Mouse (Mus musculus) erythroid progenitor cell, adult 5-6 weeks (primary cell): ENCODE measurements around the gene Trib3. TPM values are rescaled to one million over a fixed set of nuclear protein-coding genes. Genes with fewer than 3 reads are reported as not detected.
"Not testable (repeated sequence)": the region's sequence is repeated elsewhere in the genome, so short reads cannot be mapped to it uniquely, and the experiment has no call there.

Experiments
- ATAC-seq: replicated peaks from 2 replicates; pipeline ENCODE4 v1.8.0; 2016; ENCODE audit warnings: moderate number of reproducible peaks, mild to moderate bottlenecking, moderate TSS enrichment, inconsistent platforms; ENCODE audit not compliant: poor library complexity, low FRiP score, severe bottlenecking
- total RNA-seq, 2 experiments: library from RNA; stranded (forward) in 1 of 2; stranded (reverse) in 1 of 2; fragments of 150-400 nt in 1 of 2; fragments of 186-747, 209-891 nt in 1 of 2; gene quantifications; 2 replicates each; pipeline versions ENCODE4 v1.2.3 to v1.2.4; 2015 to 2017; ENCODE audit warnings: low replicate concordance in 2 of 2

The Trib3 gene
- total RNA-seq, 2 experiments from 2014 or later = 3.1 TPM; not detected in 1

- no peak for ATAC-seq
These were observed 22.3 kb downstream of the Trib3 start for GRCm38 (mm10) chr2:152321558-152321957.

- ATAC-seq = no peak
These were observed 26.8 kb downstream of the Trib3 start for GRCm38 (mm10) chr2:152317054-152317453.

- ATAC-seq = no peak
These were observed 29.9 kb downstream of the Trib3 start for GRCm38 (mm10) chr2:152313926-152314325.

GRCm38 (mm10) chr2:152312996-152313395 is 30.8 kb downstream of the Trib3 start:
- no peak for ATAC-seq

GRCm38 (mm10) chr2:152307186-152307585 is 36.6 kb downstream of the Trib3 start:
- no peak for ATAC-seq

DNA sequence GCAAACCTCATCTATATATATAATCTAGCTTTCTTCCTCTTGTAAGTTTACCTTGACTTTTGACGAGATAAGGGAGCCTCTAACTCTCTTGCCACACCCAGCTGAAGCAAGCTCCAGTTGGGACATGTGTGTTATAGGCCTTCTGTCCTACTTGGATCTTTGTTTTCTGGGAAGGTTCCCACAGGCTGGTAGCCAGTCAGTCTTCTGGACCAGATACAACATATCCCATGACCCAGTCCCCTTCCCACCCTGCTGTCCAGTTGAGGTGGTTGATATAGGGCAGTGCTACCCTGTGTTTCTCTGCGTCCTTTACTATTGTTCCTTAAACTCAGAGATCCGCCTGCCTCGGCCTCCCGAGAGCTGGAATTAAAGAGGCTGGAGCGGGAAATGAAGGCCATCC is 38.4 kb downstream of the Trib3 start:
- no peak for ATAC-seq

GRCm38 (mm10) chr2:152303781-152304180 is 40.1 kb downstream of the Trib3 start:
- ATAC-seq = no peak

DNA sequence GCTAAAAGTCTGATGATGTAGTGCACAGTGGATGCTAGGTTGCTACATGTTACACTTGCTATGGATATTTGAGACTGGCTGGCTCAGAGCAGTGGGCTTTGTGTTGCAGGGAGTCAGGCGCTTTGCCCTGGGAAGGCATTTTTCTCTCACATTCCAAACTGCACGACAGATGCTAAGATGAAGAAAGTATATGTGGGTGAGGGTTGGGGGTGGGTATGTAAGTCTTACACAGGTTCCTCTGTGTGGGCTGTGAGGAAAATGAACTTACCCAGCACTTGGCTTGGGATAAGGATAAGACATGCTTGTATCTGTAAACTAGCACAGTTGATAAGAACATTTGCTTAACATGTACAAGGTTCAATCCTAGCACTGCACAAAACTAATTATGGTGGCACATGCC is 41.0 kb downstream of the Trib3 start:
- ATAC-seq = no peak

DNA sequence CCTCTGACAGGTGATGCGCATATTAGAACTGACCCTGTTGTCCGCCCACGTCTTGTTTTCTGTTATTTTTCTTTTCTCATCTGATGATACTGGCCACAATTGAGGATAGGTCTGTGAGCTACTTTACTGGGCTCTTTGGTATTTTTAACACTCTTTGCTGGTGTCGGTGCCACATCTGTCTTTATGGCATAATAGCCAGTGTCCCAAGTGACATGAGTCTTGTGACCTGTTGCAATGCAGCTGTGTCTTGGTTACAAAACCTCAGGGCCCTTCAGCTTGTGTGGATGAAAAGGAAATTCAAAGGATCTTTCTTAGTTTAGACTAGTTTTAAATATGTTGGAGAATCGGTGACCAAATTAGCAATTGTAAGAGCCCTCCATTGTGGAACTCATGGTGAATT is 49.3 kb downstream of the Trib3 start:
- no peak for ATAC-seq

GRCm38 (mm10) chr2:152293727-152294475 is 49.9 kb downstream of the Trib3 start, which contains the start of gene Tbc1d20:
Gene Tbc1d20, plus strand, starts transcription at chr2:152293828.
- peak; percentile 95 for ATAC-seq

DNA sequence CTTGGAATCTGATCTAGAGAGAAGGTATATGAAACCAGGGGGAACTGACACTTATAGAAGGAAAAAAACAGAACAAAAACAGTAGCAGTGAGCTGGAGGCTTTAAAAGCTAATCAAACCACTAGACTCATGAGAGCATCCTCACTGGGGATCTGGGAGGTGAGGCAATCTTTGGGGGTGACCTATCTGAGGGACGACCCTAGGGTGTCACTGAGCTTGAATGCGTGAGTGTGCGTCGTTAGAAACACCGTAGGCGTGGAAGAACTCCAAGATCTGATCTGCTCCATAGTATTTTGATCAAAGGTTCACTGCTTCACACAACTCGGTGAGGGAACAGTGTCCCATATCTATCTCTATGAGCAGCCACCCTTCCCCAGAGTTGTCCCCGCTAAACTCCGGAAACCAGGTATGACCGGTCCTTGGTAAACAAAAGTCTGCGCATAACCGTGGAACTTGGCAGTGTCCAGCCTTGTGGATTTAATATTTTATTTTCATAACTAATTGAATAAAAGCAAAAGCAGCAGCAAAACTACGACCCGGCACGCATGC is 50.6 kb downstream of the Trib3 start:
- ATAC-seq = peak; percentile 61

- no peak for ATAC-seq
These were observed 51.4 kb downstream of the Trib3 start for GRCm38 (mm10) chr2:152292475-152292874.

- ATAC-seq = not testable (repeated sequence)
These were observed 54.2 kb downstream of the Trib3 start for GRCm38 (mm10) chr2:152289623-152290022.

DNA sequence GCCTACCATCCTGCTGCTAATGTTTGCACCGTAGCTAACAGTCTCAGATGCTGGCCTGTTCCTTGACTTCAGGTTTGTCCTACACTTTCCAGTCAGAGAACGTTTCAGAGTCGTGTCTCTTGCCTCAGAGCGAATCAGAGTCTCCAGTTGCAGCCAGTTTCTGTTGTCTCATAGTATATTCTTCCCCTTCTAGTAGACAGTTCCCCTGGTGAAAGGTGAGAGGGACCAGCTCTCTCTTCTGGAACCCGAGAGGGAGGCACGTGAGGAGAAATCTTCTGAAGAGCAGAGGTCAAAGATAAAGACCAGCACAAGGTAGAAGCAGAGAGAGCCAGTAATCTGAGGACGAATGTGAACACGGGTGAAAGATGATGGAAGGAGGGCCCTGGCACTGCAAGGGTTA is 55.8 kb downstream of the Trib3 start:
- ATAC-seq = no peak

- ATAC-seq = no peak
These were observed 56.3 kb downstream of the Trib3 start for GRCm38 (mm10) chr2:152287560-152287959.

Other genes starting within 250 kb of the Trib3 start
- 10.1 and 16.3 TPM in 2 replicates for gene Srxn1, start 238.5 kb downstream of the Trib3 start, total RNA-seq (2015; ENCODE audit: low replicate concordance)
- gene Srxn1, start 238.5 kb downstream of the Trib3 start, total RNA-seq (2017; ENCODE audit: low replicate concordance) = 11.5 and 35.3 TPM in 2 replicates
- gene Tcf15, start 200.5 kb downstream of the Trib3 start, total RNA-seq (2015; ENCODE audit: low replicate concordance) = not detected in 2 replicates
- gene Tcf15, start 200.5 kb downstream of the Trib3 start, total RNA-seq (2017; ENCODE audit: low replicate concordance) = not detected in 2 replicates
- gene Csnk2a1, start 117.2 kb downstream of the Trib3 start, total RNA-seq (2015; ENCODE audit: low replicate concordance) = 51.2 and 70.4 TPM in 2 replicates
- gene Csnk2a1, start 117.2 kb downstream of the Trib3 start, total RNA-seq (2017; ENCODE audit: low replicate concordance) = 78.8 and 93.5 TPM in 2 replicates
- gene Tbc1d20, start 50.2 kb downstream of the Trib3 start, total RNA-seq (2015; ENCODE audit: low replicate concordance) = 9.0 and 15.5 TPM in 2 replicates
- 7.4 and 14.3 TPM in 2 replicates for gene Tbc1d20, start 50.2 kb downstream of the Trib3 start, total RNA-seq (2017; ENCODE audit: low replicate concordance)
- 53.0 and 64.6 TPM in 2 replicates for gene Rbck1, start 11.4 kb downstream of the Trib3 start, total RNA-seq (2015; ENCODE audit: low replicate concordance)
- 20.3 and 35.2 TPM in 2 replicates for gene Rbck1, start 11.4 kb downstream of the Trib3 start, total RNA-seq (2017; ENCODE audit: low replicate concordance)
- gene Nrsn2, start 32.6 kb upstream of the Trib3 start, total RNA-seq (2015; ENCODE audit: low replicate concordance) = not detected in 2 replicates
- gene Nrsn2, start 32.6 kb upstream of the Trib3 start, total RNA-seq (2017; ENCODE audit: low replicate concordance) = not detected in 2 replicates
- 4.0 and 4.2 TPM in 2 replicates for gene Sox12, start 54.0 kb upstream of the Trib3 start, total RNA-seq (2015; ENCODE audit: low replicate concordance)
- 0.39 and 0.83 TPM in 2 replicates for gene Sox12, start 54.0 kb upstream of the Trib3 start, total RNA-seq (2017; ENCODE audit: low replicate concordance)
- 6.8 and 9.6 TPM in 2 replicates for gene Zcchc3, start 71.0 kb upstream of the Trib3 start, total RNA-seq (2015; ENCODE audit: low replicate concordance)
- 4.9 and 5.4 TPM in 2 replicates for gene Zcchc3, start 71.0 kb upstream of the Trib3 start, total RNA-seq (2017; ENCODE audit: low replicate concordance)
- gene 6820408C15Rik, start 71.6 kb upstream of the Trib3 start, total RNA-seq (2015; ENCODE audit: low replicate concordance) = not detected in 2 replicates
- gene 6820408C15Rik, start 71.6 kb upstream of the Trib3 start, total RNA-seq (2017; ENCODE audit: low replicate concordance) = 1.0 TPM in 1 of 2 replicates, not detected in the other
- not detected in 2 replicates for gene Defb23, start 120.6 kb upstream of the Trib3 start, total RNA-seq (2015; ENCODE audit: low replicate concordance)
- not detected in 2 replicates for gene Defb23, start 120.6 kb upstream of the Trib3 start, total RNA-seq (2017; ENCODE audit: low replicate concordance)
- gene Defb20, start 133.0 kb upstream of the Trib3 start, total RNA-seq (2015; ENCODE audit: low replicate concordance) = not detected in 2 replicates
- not detected in 2 replicates for gene Defb20, start 133.0 kb upstream of the Trib3 start, total RNA-seq (2017; ENCODE audit: low replicate concordance)
- not detected in 2 replicates for gene Defb22, start 146.1 kb upstream of the Trib3 start, total RNA-seq (2015; ENCODE audit: low replicate concordance)
- not detected in 2 replicates for gene Defb22, start 146.1 kb upstream of the Trib3 start, total RNA-seq (2017; ENCODE audit: low replicate concordance)
- not detected in 2 replicates for gene Defb26, start 167.7 kb upstream of the Trib3 start, total RNA-seq (2015; ENCODE audit: low replicate concordance)
- gene Defb26, start 167.7 kb upstream of the Trib3 start, total RNA-seq (2017; ENCODE audit: low replicate concordance) = not detected in 2 replicates
- not detected in 2 replicates for gene Defb28, start 174.2 kb upstream of the Trib3 start, total RNA-seq (2015; ENCODE audit: low replicate concordance)
- gene Defb28, start 174.2 kb upstream of the Trib3 start, total RNA-seq (2017; ENCODE audit: low replicate concordance) = not detected in 2 replicates
- not detected in 2 replicates for gene Defb29, start 196.1 kb upstream of the Trib3 start, total RNA-seq (2015; ENCODE audit: low replicate concordance)
- gene Defb29, start 196.1 kb upstream of the Trib3 start, total RNA-seq (2017; ENCODE audit: low replicate concordance) = not detected in 2 replicates
- not detected in 2 replicates for gene Gm17416, start 225.3 kb upstream of the Trib3 start, total RNA-seq (2015; ENCODE audit: low replicate concordance)
- gene Gm17416, start 225.3 kb upstream of the Trib3 start, total RNA-seq (2017; ENCODE audit: low replicate concordance) = not detected in 2 replicates
- gene Defb21, start 228.7 kb upstream of the Trib3 start, total RNA-seq (2015; ENCODE audit: low replicate concordance) = not detected in 2 replicates
- not detected in 2 replicates for gene Defb21, start 228.7 kb upstream of the Trib3 start, total RNA-seq (2017; ENCODE audit: low replicate concordance)
- gene Defb19, start 236.3 kb upstream of the Trib3 start, total RNA-seq (2015; ENCODE audit: low replicate concordance) = not detected in 2 replicates
- gene Defb19, start 236.3 kb upstream of the Trib3 start, total RNA-seq (2017; ENCODE audit: low replicate concordance) = not detected in 2 replicates